Mouse (Mus musculus): ENCODE data around the gene Olfr535.
"Not testable (repeated sequence)": the region's sequence is repeated elsewhere in the genome, so short reads cannot be mapped to it uniquely, and the experiment has no call there.

Olfr535 gene

DNA sequence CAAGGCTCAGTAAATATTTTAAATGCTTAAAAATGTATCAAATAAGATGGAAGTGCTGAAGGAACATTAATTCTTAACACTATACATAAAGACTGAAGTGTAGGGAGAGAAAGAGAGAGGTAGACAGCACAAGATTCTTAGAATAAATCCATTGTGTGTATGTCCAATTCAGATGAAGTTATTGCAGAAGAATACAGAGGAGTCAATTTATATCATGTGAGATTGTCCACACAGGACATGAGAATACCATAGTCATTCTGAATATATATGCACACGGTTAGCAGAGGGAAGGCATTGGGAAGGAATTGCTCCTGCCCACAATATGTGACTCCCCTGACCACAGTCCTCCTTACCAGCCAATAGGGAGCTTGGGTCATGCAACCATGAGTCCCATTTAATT lies at the start of gene Olfr535:
Gene Olfr535 (plus strand): TSS at position 301 of the 400 bp plus-strand sequence.
- no peak for DNase-seq

DNA sequence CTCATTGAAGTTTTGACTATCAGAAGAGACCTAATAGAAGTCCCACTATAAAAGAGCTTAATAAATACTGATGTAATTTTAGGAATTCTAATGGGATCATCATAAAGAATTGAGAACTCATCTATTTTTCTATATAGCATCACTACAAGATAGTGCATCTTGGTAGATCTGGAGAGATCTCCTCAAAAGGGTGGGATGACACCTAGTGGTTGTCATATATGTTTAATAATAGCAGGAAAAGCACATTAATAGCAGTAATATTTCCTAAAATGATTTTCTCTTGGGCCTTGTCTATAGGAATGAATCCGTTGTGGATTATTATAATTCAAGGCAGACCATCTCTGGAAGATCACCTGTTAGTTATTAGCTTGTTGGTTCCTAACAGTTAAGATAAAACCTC lies 40.9 kb upstream of the Olfr535 start:
- no peak for DNase-seq

DNA sequence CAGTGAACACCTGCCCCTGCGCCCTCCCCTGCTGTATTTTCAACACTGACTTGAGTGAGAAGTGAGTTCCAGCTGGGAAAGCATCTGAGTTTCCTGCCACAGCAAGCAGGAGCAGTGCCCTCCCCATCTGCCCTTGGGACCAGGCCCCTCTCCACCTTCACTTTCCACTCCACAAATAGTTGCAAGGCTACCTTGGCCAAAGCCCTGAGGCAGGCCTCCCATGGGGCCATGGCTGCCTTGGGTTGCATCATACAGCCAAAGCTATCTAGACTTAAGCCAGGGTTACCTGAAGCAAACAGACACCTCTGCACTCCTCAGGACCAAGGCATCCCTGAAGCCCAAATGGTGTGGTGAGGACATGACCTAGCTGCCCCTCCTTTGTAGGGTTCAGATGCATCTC lies 20.9 kb upstream of the Olfr535 start, which contains the start of gene Olfr533:
Gene Olfr533 (plus strand): TSS at position 301 of the 400 bp plus-strand sequence.
- not testable (repeated sequence) for DNase-seq

DNA sequence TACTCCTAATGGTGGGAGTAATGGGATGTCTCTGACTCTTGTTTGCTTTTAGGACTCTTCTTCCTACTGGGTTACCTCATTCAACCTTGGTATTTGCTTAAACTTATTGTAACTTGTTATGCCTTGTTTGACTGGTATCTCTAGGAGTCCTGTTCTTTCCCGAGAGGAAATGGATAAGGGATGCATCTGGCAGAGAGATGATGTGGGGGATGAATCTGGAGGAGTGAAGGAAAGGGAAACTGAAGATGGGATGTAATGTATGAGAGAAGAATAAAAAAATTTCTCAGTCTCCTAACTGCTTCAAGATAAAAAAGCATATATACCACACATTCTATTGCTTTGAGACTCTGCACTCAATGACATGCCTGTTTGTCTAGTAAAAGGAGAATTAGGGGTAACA lies 6.1 kb upstream of the Olfr535 start:
- no peak for DNase-seq

DNA sequence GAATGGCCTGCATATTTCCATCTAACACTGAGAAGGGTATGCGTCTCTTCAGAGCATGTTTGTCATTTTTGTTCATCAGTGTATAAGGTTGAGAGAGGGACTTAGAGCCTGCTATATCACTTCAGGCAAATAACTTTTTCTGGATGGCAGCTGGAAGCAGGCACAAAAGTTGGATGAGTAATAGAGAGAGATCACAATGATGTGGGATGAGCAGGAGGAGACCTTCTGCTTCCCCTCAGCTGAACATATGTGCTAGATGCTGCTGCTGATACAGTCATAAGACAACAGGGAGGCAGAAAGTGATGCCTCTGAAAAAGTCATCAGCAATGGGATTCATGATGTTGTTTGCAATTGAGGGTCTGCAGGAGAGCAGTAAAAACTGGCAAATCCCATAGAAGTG lies 5.3 kb upstream of the Olfr535 start:
- no peak for DNase-seq

DNA sequence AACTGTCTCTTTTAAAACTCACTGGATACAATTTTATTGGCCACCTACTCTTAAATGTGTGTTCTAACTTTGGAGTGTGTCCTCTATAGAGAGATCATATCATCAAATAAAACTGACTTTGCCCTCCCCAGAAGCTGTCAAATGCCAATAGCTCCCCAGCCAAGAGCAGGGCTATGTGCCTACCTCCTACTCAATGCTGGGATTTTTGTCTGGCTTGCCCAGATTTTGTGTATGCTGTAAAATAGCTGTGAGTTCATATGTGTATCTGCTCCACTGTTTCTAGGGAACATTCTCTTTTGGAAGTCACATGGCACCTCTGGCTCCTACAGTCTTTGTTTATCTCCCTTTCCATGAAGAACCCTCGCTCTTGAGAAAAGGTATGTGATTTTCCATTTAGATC lies 5.0 kb downstream of the Olfr535 start:
- no peak for DNase-seq

DNA sequence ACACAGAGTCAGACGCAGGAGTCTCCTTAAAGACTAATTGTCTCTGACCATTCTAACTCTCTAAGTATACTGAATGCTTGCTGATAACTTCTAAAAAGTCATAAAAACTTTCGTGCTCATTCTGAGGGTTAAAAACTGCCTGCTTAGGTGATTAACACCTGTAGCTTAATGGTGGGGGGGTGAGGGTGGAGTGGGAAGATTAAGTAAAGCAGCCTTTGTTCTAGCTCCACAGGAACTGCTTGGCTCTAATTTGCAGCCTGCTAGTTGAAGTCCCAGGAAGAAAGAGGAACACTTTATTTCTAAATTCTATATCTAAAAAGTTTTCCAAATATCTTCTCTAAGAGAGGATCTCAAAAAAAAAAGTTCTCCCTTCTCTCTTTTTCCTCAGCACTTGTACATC lies 10.2 kb downstream of the Olfr535 start:
- no peak for DNase-seq

DNA sequence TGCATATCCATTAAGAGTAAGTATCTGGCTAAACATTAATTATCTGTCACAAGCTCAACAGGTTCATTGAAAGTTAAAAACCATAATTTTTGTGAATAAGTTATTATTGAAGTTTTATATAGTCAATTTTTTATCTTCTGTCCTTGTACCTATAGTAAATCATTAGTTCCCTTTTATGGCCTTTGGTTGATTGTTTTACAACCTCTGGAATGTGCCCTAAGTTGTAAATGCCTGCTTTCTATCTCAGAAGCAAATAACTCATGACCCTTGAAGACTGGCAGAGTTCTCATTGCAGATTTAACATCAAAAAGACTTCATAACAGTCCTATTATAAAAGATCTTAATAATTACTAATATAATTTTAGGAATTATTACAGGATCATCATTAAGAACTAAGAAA lies 10.7 kb downstream of the Olfr535 start:
- no peak for DNase-seq

DNA sequence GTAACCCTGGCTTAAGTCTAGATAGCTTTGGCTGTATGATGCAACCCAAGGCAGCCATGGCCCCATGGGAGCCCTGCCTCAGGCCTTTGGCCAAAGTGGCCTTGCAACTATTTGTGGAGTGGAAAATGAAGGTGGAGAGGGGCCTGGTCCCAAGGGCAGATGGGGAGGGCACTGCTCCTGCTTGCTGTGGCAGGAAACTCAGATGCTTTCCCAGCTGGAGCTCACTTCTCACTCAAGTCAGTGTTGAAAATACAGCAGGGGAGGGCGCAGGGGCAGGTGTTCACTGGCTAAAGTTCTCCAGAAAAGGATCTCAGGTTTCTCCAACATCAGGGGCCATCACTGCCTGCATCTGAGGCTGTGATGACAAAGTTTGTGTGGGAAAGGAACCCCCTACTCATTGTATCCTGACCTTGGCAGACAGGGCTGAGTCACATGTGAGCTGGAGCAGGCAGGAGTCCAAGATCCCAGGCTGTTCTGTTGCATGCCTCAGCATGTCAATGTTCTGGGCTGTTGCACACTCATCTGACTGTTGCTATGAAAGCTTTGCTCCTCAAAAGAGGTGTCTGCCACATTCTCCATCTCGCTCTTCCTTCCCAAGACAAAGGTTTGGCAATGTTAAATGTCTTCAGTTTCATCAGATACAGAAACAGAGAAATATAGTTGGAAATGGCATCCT lies 23.5 kb downstream of the Olfr535 start, which contains the start of gene Olfr536:
Gene Olfr536 (minus strand): TSS at position 51 of the 676 bp plus-strand sequence.
- DNase-seq = peak; percentile 1 to 25

DNA sequence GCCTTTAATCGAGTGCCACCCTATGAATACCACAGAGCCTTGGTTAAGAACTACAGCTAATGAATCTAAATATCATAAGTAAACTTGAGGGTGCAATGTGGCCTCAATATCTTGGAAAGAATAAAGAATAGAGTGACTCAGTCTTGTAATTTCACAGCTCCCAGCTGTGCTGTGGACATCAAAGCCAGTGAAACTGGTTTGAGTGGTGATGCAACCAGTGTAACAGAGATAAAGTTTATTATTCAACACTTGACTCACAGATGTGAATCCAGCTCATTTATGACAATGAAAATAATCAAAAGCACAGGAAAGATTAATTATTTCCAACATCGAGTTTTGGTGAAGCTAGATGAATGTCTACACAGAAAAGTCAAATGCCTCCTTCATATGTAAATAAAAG lies 55.7 kb downstream of the Olfr535 start:
- no peak for DNase-seq

All from kidney, postnatal 25 days (tissue).